Mouse (Mus musculus) embryonic stem cell, embryonic (primary cell): ENCODE results near the gene Gpr25.

Experiments
- CTCF ChIA-PET, 4 experiments: fragments of 300-600 bp in 2 of 4; fragments of 350-600 bp in 2 of 4; sonication (Branson Sonifier 250); formaldehyde crosslinking; loops; one replicate each; lab custom pipeline; 2022; ENCODE audit warnings: inconsistent platforms in 2 of 4; lab: Charles Lee
- POLR2A ChIA-PET, 4 experiments: fragments of 300-600 bp in 2 of 4; fragments of 350-600 bp in 2 of 4; sonication (Branson Sonifier 250); formaldehyde crosslinking; loops; one replicate each; lab custom pipeline; 2022; ENCODE audit warnings: antibody characterized with exemption in 4 of 4, inconsistent platforms in 1 of 4; lab: Charles Lee

Gene Gpr25

DNA sequence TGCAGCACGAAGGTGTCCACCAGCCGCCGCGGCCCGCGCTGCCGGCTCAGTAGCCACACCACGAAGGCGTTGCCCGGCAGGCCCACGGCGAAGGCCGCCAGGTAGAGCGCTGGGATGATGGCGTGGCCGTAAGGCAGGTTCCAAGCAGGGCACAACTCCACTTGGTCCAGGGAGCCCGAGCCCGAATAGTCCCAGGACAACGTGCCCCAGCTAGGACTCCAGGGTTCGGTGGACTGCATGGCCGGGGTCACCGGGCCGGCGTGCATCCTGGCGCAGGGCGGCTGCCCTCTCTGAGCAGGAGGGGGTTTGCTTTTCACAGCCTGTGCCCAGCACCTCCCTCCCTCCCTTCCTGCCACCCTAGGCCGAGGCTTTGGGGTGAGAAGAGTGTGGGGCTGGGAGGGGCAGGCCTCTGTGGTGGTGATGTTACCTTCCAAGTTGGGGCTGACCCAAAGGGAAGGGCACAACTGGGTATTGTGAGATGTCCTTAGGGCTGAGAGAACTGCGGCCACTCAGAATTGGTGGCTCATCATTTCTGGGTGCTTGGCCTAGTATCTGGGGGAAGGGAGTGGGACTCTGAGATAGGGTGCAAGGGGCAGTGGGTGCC is at the start of gene Gpr25:
Gene Gpr25, minus strand, starts transcription at position 239 of the 604 bp plus-strand sequence.
- CTCF ChIA-PET: interaction anchor here in 2 of 4 experiments (0.6 to 1.2 kb wide), 3 partner anchors 45 to 91 kb away, joined by 3 to 13 read pairs (median 3); no protein-coding TSS in a partner anchor
- POLR2A ChIA-PET: interaction anchor here in 2 of 4 experiments (0.6 to 1.7 kb wide), 3 partner anchors 28 to 205 kb away, joined by 3 to 5 read pairs (median 4); partner anchors contain the start of genes Ddx59 (in 1 of the 2) and Kif14 (in 1 of the 2)

GRCm38 (mm10) chr1:136309193-136309592 is 48.5 kb upstream of the Gpr25 start:
- ChIA-PET CTCF (interaction anchor here in 1 of 4 experiments (1.4 kb wide), 2 partner anchors 215 to 364 kb away, joined by 4 read pairs; no protein-coding TSS in a partner anchor), POLR2A (interaction anchor here in 1 of 4 experiments (0.8 to 1.5 kb wide), 2 partner anchors 12 to 25 kb away, joined by 3 read pairs; no protein-coding TSS in a partner anchor)

DNA sequence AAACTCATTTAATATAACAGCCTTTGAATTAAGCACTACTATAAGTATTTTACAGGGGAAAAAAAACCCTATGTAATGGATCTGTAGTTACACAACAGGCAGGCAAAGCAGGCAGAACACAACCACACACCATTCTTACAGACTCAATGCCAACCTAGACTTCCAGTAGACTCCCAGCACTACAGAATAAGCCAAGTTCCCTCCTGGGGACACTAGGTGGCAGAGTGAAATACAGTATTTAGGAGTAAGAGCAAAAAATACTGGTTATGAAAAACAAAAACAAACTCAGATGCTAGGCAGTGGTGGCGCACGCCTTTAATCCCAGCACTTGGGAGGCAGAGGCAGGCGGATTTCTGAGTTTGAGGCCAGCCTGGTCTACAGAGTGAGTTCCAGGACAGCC is 45.8 kb upstream of the Gpr25 start:
- POLR2A ChIA-PET: interaction anchor here in 1 of 4 experiments (0.9 to 1.7 kb wide), 2 partner anchors 8 to 10 kb away, joined by 4 to 7 read pairs; no protein-coding TSS in a partner anchor
- CTCF ChIA-PET: interaction anchor here (0.6 to 1.4 kb wide), 6 partner anchors 10 to 1647 kb away, joined by 3 to 9 read pairs (median 4); no protein-coding TSS in a partner anchor

GRCm38 (mm10) chr1:136293961-136294360 is 33.3 kb upstream of the Gpr25 start:
- ChIA-PET CTCF (interaction anchor here in 2 of 4 experiments (0.6 to 2.0 kb wide), 2 partner anchors 124 to 243 kb away, joined by 3 to 6 read pairs; no protein-coding TSS in a partner anchor), POLR2A (interaction anchor here in 1 of 4 experiments (1.4 kb wide), 1 partner anchor 9 kb away, joined by 7 read pairs; no protein-coding TSS in a partner anchor)

- CTCF ChIA-PET: interaction anchor here in 2 of 4 experiments (0.8 to 2.3 kb wide), 4 partner anchors 77 to 271 kb away, joined by 3 to 5 read pairs (median 4); partner anchors contain the start of gene Mroh3 (in 1 of the 2)
These were observed 29.1 kb upstream of the Gpr25 start for GRCm38 (mm10) chr1:136289803-136290202.

DNA sequence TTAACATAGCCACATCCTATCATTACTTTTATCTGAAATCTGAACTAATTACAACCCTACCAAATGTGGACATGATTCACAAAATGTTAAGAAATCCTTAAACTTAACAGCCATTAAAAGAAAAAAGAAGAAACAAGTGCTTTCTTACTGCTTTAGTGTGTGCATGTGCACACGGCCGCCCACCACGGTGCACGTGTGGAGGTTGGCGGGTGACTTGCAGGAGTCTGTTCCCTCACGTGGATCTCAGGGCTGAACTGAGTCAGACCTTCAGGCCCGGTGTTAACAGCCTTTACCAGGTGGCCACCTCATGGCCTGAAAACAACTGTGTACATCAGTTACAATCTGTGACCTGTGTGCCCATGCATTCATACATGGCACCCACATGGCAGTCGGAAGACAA is 16.7 kb upstream of the Gpr25 start:
- ChIA-PET POLR2A (no interaction called here), CTCF (no interaction called here)

More at GRCm38 (mm10) chr1:136289803-136290202, 29.1 kb upstream of the Gpr25 start:
- POLR2A ChIA-PET: interaction anchor here in 2 of 4 experiments (1.0 to 1.4 kb wide), 3 partner anchors 9 to 125 kb away, joined by 3 to 4 read pairs (median 3); partner anchors contain the start of gene Ddx59 (in 1 of the 2)

GRCm38 (mm10) chr1:136268224-136268623 is 7.6 kb upstream of the Gpr25 start:
- ChIA-PET POLR2A (no interaction called here), CTCF (interaction anchor here in 1 of 4 experiments (0.6 to 1.0 kb wide), 2 partner anchors 109 to 302 kb away, joined by 3 to 7 read pairs; no protein-coding TSS in a partner anchor)

DNA sequence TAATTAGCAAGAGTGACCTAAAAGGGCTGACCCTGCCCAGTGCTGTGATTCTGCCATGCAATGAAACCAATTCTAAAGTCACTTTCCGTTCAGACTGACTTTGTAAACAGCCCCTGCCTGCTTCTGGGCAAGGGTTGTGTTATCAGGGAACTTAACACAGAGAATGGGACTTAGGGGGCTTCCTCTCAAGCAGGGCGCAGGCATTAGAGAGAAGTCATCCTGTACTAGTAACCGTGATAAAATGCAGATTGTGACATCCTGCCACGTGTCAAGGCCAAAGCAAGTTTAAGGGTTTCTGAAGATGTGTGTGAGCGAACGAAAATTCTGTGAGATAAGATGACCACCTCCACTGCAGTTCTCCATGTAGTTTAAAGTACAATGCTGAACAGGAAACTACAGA is 5.5 kb upstream of the Gpr25 start:
- ChIA-PET POLR2A (interaction anchor here in 1 of 4 experiments (0.6 kb wide), 1 partner anchor 12 kb away, joined by 4 read pairs; no protein-coding TSS in a partner anchor), CTCF (no interaction called here)

- ChIA-PET POLR2A (interaction anchor here in 1 of 4 experiments (0.7 kb wide), 1 partner anchor 8 kb away, joined by 3 read pairs; no protein-coding TSS in a partner anchor), CTCF (no interaction called here)
These were observed 2.7 kb upstream of the Gpr25 start for GRCm38 (mm10) chr1:136263355-136263754.

DNA sequence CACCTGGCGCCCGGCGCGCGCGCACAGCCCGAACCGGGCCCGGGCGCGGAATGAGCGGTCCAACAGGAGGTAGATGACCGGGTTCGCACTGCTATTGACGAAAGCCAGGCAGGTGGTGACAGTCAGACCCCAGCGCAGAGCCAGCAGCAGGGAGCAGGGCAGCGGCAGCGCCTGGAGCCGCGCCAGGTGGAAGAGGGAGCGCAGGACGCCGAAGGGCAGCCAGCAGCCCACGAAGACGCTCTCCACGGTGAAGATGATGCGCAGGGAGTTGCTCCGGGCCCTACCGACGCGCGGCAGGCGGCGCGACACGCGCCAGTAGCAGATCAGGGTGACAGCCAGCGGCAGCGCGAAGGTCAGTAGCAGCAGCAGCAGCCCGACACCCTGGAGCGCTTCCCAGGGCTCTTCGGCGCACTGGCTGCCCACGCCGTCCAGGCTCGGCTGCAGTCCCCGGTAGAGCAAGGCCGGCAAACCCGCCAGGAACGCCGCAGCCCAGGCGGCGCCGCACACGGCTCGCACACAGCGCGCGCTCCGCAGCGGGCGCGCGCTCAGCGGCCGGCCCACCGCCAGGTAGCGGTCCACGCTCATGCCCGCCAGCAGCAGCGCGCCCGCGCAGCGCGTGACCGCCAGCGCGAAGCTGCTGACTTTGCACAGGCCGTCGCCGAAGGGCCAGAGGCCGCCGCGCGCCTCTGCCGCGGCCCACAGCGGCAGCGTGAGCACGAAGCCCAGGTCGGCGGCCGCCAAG is 609 bp downstream of the Gpr25 start:
- POLR2A ChIA-PET: interaction anchor here in 3 of 4 experiments (0.6 to 1.7 kb wide), 4 partner anchors 27 to 206 kb away, joined by 3 to 5 read pairs (median 4); partner anchors contain the start of genes Ddx59 (in 1 of the 3) and Kif14 (in 1 of the 3)
- CTCF ChIA-PET: interaction anchor here in 2 of 4 experiments (0.6 to 1.2 kb wide), 3 partner anchors 44 to 90 kb away, joined by 3 to 13 read pairs (median 3); no protein-coding TSS in a partner anchor

- POLR2A ChIA-PET: interaction anchor here in 2 of 4 experiments (0.8 to 1.7 kb wide), 2 partner anchors 27 to 120 kb away, joined by 3 to 4 read pairs; no protein-coding TSS in a partner anchor
- CTCF ChIA-PET: interaction anchor here in 1 of 4 experiments (1.2 kb wide), 1 partner anchor 44 kb away, joined by 3 read pairs; no protein-coding TSS in a partner anchor
These were observed 1.2 kb downstream of the Gpr25 start for GRCm38 (mm10) chr1:136259543-136259892.

- CTCF ChIA-PET: interaction anchor here in 1 of 4 experiments (0.5 kb wide), 1 partner anchor 780 kb away, joined by 3 read pairs; no protein-coding TSS in a partner anchor
- POLR2A ChIA-PET: interaction anchor here in 2 of 4 experiments (0.7 to 1.1 kb wide), 4 partner anchors 84 to 880 kb away, joined by 3 to 11 read pairs (median 3); no protein-coding TSS in a partner anchor
These were observed 2.2 kb downstream of the Gpr25 start for GRCm38 (mm10) chr1:136258495-136258894.

DNA sequence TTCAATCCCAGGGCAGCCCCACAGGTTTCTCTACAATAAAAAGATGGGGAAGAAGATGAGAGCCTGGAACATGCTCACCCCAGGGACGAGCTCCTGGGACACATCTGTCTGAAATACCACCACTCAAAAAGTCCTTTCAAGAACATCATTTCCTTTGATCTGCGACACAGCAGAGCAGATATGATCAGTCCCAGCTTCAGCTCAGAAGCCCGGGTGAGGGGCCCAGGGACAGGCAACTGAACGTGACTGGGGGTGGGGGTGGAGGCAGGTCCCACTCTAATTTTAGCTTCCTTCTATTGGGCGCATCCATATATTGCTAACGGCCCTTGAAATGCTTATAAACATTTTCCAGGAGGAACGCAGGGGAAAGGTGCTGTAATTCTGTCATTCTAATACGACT is 5.0 kb downstream of the Gpr25 start:
- ChIA-PET CTCF (interaction anchor here in 1 of 4 experiments (0.7 kb wide), 1 partner anchor 22 kb away, joined by 7 read pairs; no protein-coding TSS in a partner anchor), POLR2A (interaction anchor here in 1 of 4 experiments (0.7 kb wide), 1 partner anchor 280 kb away, joined by 3 read pairs; no protein-coding TSS in a partner anchor)

DNA sequence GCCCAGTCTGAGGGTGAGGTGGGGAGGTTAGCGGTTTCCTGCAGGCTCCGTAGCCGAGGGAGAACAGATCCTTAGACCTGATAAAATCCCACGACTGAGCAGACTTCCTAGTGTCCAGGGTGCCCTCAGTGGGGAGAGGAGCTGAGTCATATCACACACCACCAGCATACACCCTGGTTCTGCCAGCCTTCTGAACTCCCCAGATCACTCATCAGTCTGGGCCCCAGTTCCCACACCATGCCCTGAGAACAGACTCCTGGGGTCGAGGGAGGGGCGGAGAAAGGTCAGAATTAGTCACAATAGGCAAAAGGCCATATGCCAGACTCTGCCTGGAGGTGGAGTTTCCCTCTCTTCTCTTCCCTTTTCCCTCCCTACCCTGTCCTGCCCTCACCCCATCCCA is 5.5 kb downstream of the Gpr25 start:
- POLR2A ChIA-PET: interaction anchor here in 1 of 4 experiments (0.7 kb wide), 1 partner anchor 280 kb away, joined by 3 read pairs; no protein-coding TSS in a partner anchor
- CTCF ChIA-PET: interaction anchor here in 1 of 4 experiments (0.7 kb wide), 1 partner anchor 22 kb away, joined by 7 read pairs; no protein-coding TSS in a partner anchor

GRCm38 (mm10) chr1:136254503-136255065 is 6.1 kb downstream of the Gpr25 start:
- CTCF ChIA-PET: no interaction called here

GRCm38 (mm10) chr1:136253472-136253871 is 7.2 kb downstream of the Gpr25 start:
- POLR2A ChIA-PET: interaction anchor here in 2 of 4 experiments (0.6 to 0.7 kb wide), 3 partner anchors 13 to 22 kb away, joined by 4 read pairs; no protein-coding TSS in a partner anchor
- CTCF ChIA-PET: interaction anchor here in 1 of 4 experiments (0.7 kb wide), 2 partner anchors 54 to 206 kb away, joined by 3 read pairs; no protein-coding TSS in a partner anchor

More at GRCm38 (mm10) chr1:136254503-136255065, 6.1 kb downstream of the Gpr25 start:
- POLR2A ChIA-PET: interaction anchor here in 1 of 4 experiments (0.8 kb wide), 1 partner anchor 175 kb away, joined by 3 read pairs; no protein-coding TSS in a partner anchor

GRCm38 (mm10) chr1:136249662-136250061 is 11.0 kb downstream of the Gpr25 start:
- CTCF ChIA-PET: interaction anchor here in 2 of 4 experiments (0.6 to 0.7 kb wide), 2 partner anchors 39 to 75 kb away, joined by 3 to 4 read pairs; no protein-coding TSS in a partner anchor

More at GRCm38 (mm10) chr1:136249662-136250061, 11.0 kb downstream of the Gpr25 start:
- POLR2A ChIA-PET: interaction anchor here in 1 of 4 experiments (1.1 kb wide), 1 partner anchor 80 kb away, joined by 3 read pairs; no protein-coding TSS in a partner anchor
